Comparison of ENCODE assay signal across 20 mouse cellular contexts in genomic region chr9:77388956-77389355, GRCm38 (mm10). TPM values are rescaled to one million over a fixed set of nuclear protein-coding genes. Genes with fewer than 3 reads are reported as not detected.
"Had no signal": no experiment of that assay in that cellular context is flagged by ENCODE, and none has a peak within 500 bp of the region (broad histone marks: within the 10 kb centered on the region; RNA-seq: fewer than 3 reads in every experiment).

No protein-coding gene starts in this region.

- H3K27ac ChIP-seq: liver, embryonic 14.5 days; midbrain, embryonic 10.5 days; midbrain, embryonic 12.5 days; neural tube, embryonic 12.5 days; stomach, embryonic 15.5 days had no signal

- H3K4me2 ChIP-seq: lung, embryonic 14.5 days; midbrain, embryonic 12.5 days; neural tube, embryonic 12.5 days; stomach, embryonic 15.5 days had no signal

- H3K4me1 ChIP-seq: midbrain, embryonic 10.5 days; midbrain, embryonic 12.5 days; neural tube, embryonic 12.5 days; stomach, embryonic 15.5 days had no signal

- H3K9me3 ChIP-seq: midbrain, embryonic 10.5 days; midbrain, embryonic 12.5 days; neural tube, embryonic 12.5 days; stomach, embryonic 15.5 days had no signal

- DNase-seq: lung, adult 18-20 months; lung, embryonic 14.5 days; lung, postnatal 14 days; lung, postnatal 4 days; midbrain, embryonic 14.5 days; right cerebral cortex, postnatal 14 days; thymus, adult 18-20 months; thymus, postnatal 14 days; thymus, postnatal 36 days had no signal

- H3K4me3 ChIP-seq: midbrain, embryonic 10.5 days; midbrain, embryonic 12.5 days; neural tube, embryonic 12.5 days; stomach, embryonic 15.5 days had no signal

- H3K36me3 ChIP-seq: midbrain, embryonic 10.5 days; midbrain, embryonic 12.5 days; neural tube, embryonic 12.5 days; stomach, embryonic 15.5 days had no signal

- H3K27me3 ChIP-seq: midbrain, embryonic 12.5 days; neural tube, embryonic 12.5 days; stomach, embryonic 15.5 days had no signal

- H3K9ac ChIP-seq: liver, embryonic 14.5 days; lung, embryonic 14.5 days; midbrain, embryonic 12.5 days; neural tube, embryonic 12.5 days; stomach, embryonic 15.5 days had no signal

RNA-seq across cellular contexts. Expression of gene Mlip, which starts 36.2 kb away (rescaled TPM):
- total RNA-seq: megakaryocyte, adult 5-6 weeks; megakaryocyte-erythroid progenitor cell, adult 5-6 weeks; monocyte, adult 5-6 weeks; neutrophil, adult 5-6 weeks had no signal
- polyA plus RNA-seq: liver, embryonic 14.5 days; spleen, adult 2 months; thymus, postnatal 0 days had no signal
